Mouse (Mus musculus): Measurements from ENCODE around the gene Rragc. TPM values are rescaled to one million over a fixed set of nuclear protein-coding genes. Genes with fewer than 3 reads are reported as not detected.

Rragc gene
- polyA plus RNA-seq, 1 experiment from 2014 or later = 21.4 TPM

Other genes starting within 250 kb of the Rragc start
- 9.5 and 9.8 TPM in 2 replicates for gene Macf1, start 233.1 kb upstream of the Rragc start, polyA plus RNA-seq (2015; fragmentation: Nextera tagmentation; extraction: Ambion mirVana)
- 192 and 201 TPM in 2 replicates for gene Ndufs5, start 199.2 kb upstream of the Rragc start, polyA plus RNA-seq (2015; fragmentation: Nextera tagmentation; extraction: Ambion mirVana)
- gene Akirin1, start 167.1 kb upstream of the Rragc start, polyA plus RNA-seq (2015; fragmentation: Nextera tagmentation; extraction: Ambion mirVana) = 28.3 and 31.7 TPM in 2 replicates
- gene Rhbdl2, start 129.6 kb upstream of the Rragc start, polyA plus RNA-seq (2015; fragmentation: Nextera tagmentation; extraction: Ambion mirVana) = not detected in 2 replicates
- gene 4933427I04Rik, start 57.8 kb upstream of the Rragc start, polyA plus RNA-seq (2015; fragmentation: Nextera tagmentation; extraction: Ambion mirVana) = not detected in 2 replicates
- 79.1 and 85.2 TPM in 2 replicates for gene Mycbp, start 12.6 kb upstream of the Rragc start, polyA plus RNA-seq (2015; fragmentation: Nextera tagmentation; extraction: Ambion mirVana)
- gene 4930535I16Rik, start 576 bp downstream of the Rragc start, polyA plus RNA-seq (2015; fragmentation: Nextera tagmentation; extraction: Ambion mirVana) = not detected in 2 replicates

Data from liver, embryonic 13.5 days (tissue).